Mouse (Mus musculus): Measurements from ENCODE around the gene Cds1. TPM values are rescaled to one million over a fixed set of nuclear protein-coding genes. Genes with fewer than 3 reads are reported as not detected.

Cds1 gene
- total RNA-seq, 2 experiments from 2014 or later = 7.3 to 10.0 TPM

- no peak for DNase-seq (ENCODE audit: low spot score in 2 of 2)
These were observed 7.7 kb downstream of the Cds1 start for GRCm38 (mm10) chr5:101772621-101773020.

- DNase-seq (ENCODE audit: low spot score in 2 of 2) = no peak
These were observed 10.3 kb downstream of the Cds1 start for GRCm38 (mm10) chr5:101775262-101775661.

- DNase-seq (ENCODE audit: low spot score in 2 of 2) = no peak
These were observed 11.6 kb downstream of the Cds1 start for GRCm38 (mm10) chr5:101776528-101776927.

GRCm38 (mm10) chr5:101779376-101779863 is 14.5 kb downstream of the Cds1 start:
- no peak for DNase-seq (ENCODE audit: low spot score in 2 of 2)

GRCm38 (mm10) chr5:101780918-101781317 is 16.0 kb downstream of the Cds1 start:
- no peak for DNase-seq (ENCODE audit: low spot score in 2 of 2)

- DNase-seq (ENCODE audit: low spot score in 2 of 2) = no peak
These were observed 19.4 kb downstream of the Cds1 start for GRCm38 (mm10) chr5:101784328-101784727.

GRCm38 (mm10) chr5:101784787-101785186 is 19.9 kb downstream of the Cds1 start:
- no peak for DNase-seq (ENCODE audit: low spot score in 2 of 2)

- DNase-seq (ENCODE audit: low spot score in 2 of 2) = no peak
These were observed 21.1 kb downstream of the Cds1 start for GRCm38 (mm10) chr5:101785921-101786614.

GRCm38 (mm10) chr5:101789770-101790169 is 24.8 kb downstream of the Cds1 start:
- no peak for DNase-seq (ENCODE audit: low spot score in 2 of 2)

GRCm38 (mm10) chr5:101790560-101790959 is 25.6 kb downstream of the Cds1 start:
- DNase-seq (ENCODE audit: low spot score in 2 of 2) = no peak

GRCm38 (mm10) chr5:101792665-101793064 is 27.7 kb downstream of the Cds1 start:
- DNase-seq (ENCODE audit: low spot score in 2 of 2) = no peak

- no peak for DNase-seq (ENCODE audit: low spot score in 2 of 2)
These were observed 37.0 kb downstream of the Cds1 start for GRCm38 (mm10) chr5:101801891-101802290.

- no peak for DNase-seq (ENCODE audit: low spot score in 2 of 2)
These were observed 37.6 kb downstream of the Cds1 start for GRCm38 (mm10) chr5:101802358-101803022.

GRCm38 (mm10) chr5:101811296-101812169 is 46.6 kb downstream of the Cds1 start:
- DNase-seq (ENCODE audit: low spot score in 2 of 2) = no peak

GRCm38 (mm10) chr5:101816822-101817221 is 51.9 kb downstream of the Cds1 start:
- no peak for DNase-seq (ENCODE audit: low spot score in 2 of 2)

- no peak for DNase-seq (ENCODE audit: low spot score in 2 of 2)
These were observed 54.3 kb downstream of the Cds1 start for GRCm38 (mm10) chr5:101819216-101819615.

GRCm38 (mm10) chr5:101819844-101820243 is 54.9 kb downstream of the Cds1 start:
- no peak for DNase-seq (ENCODE audit: low spot score in 2 of 2)

- no peak for DNase-seq (ENCODE audit: low spot score in 2 of 2)
These were observed 56.1 kb downstream of the Cds1 start for GRCm38 (mm10) chr5:101821052-101821451.

- no peak for DNase-seq (ENCODE audit: low spot score in 2 of 2)
These were observed 56.8 kb downstream of the Cds1 start for GRCm38 (mm10) chr5:101821491-101822310.

GRCm38 (mm10) chr5:101822311-101822670 is 57.4 kb downstream of the Cds1 start:
- no peak for DNase-seq (ENCODE audit: low spot score in 2 of 2)
